8 mouse cellular contexts compared by ENCODE assay signal in genomic region chr14:8242388-8242920, GRCm38 (mm10). TPM values are rescaled to one million over a fixed set of nuclear protein-coding genes. Genes with fewer than 3 reads are reported as not detected.
DNase-seq lines count a peak whose midpoint lies in the region; ATAC-seq and TF ChIP-seq lines count a peak whose summit lies in the region.

No protein-coding gene starts in this region.

- H3K27me3 ChIP-seq in lung, embryonic 16.5 days (ENCODE audit: control insufficient read depth, insufficient read depth, low read depth, low read length): no peaks in the 10 kb centered on the region
- no peaks in the 10 kb centered on the region for H3K27me3 ChIP-seq in stomach, embryonic 14.5 days (ENCODE audit: control insufficient read depth, insufficient read depth, low read length)

- ATAC-seq in lung, embryonic 16.5 days (ENCODE audit: low read depth): peak; percentile 54; the same call in 1 of the 2 replicates
- peak; percentile 56; the same call in 1 of the 2 replicates for ATAC-seq in stomach, embryonic 14.5 days (ENCODE audit: insufficient number of reproducible peaks, insufficient read depth, low FRiP score, low read depth)

- no peak overlapping the region for H3K27ac ChIP-seq in left cerebral cortex, adult 2 months
- H3K27ac ChIP-seq in lung, embryonic 16.5 days (ENCODE audit: low read length): no peak overlapping the region
- no peak overlapping the region for H3K27ac ChIP-seq in stomach, embryonic 14.5 days (ENCODE audit: low read length)

- DNase-seq in left cerebral cortex, adult 2 months (ENCODE audit: extremely low spot score in 1 of 2, low spot score in 2 of 2): peak; percentile 41 to 48
- DNase-seq in left cerebral cortex, adult 8-10 months (ENCODE audit: low spot score in 2 of 2): no peak
- peak; percentile 59 to 69 for DNase-seq in cerebellum, postnatal 14 days
- DNase-seq in frontal cortex, postnatal 36 days (ENCODE audit: low spot score in 2 of 2): peak; percentile 27 to 54
- DNase-seq in kidney, postnatal 10 days: peak; percentile 62
- DNase-seq in urinary bladder, postnatal 14 days (ENCODE audit: low spot score): no peak

- no peaks in the 10 kb centered on the region for H3K4me1 ChIP-seq in lung, embryonic 16.5 days (replicated peaks; ENCODE audit: control insufficient read depth, insufficient read depth, low read length)
- H3K4me1 ChIP-seq in stomach, embryonic 14.5 days (ENCODE audit: control insufficient read depth, insufficient read depth, low read length): 0 out of 2 replicates have a peak, but pooled peaks cover 3% of the 10 kb centered on the region

- intact Hi-C loops in left cerebral cortex, adult 2 months (cut with DNase I): loop anchor here (1.0 kb wide), 1 partner anchor 104 kb away; no protein-coding TSS in a partner anchor

- no peaks in the 10 kb centered on the region for H3K9me3 ChIP-seq in lung, embryonic 16.5 days (ENCODE audit: control insufficient read depth, low read length)
- no peaks in the 10 kb centered on the region for H3K9me3 ChIP-seq in stomach, embryonic 14.5 days (ENCODE audit: control insufficient read depth, low read depth, low read length)

- 52% methylated on average over 5 of the region's 5 CpGs for WGBS in lung, embryonic 16.5 days
- WGBS in stomach, embryonic 14.5 days: 54% methylated on average over 5 of the region's 5 CpGs

- H3K4me2 ChIP-seq in lung, embryonic 16.5 days (ENCODE audit: low read depth, low read length): no peak overlapping the region
- no peak overlapping the region for H3K4me2 ChIP-seq in stomach, embryonic 14.5 days (replicated peaks; ENCODE audit: low read depth, low read length)

- peak; percentile 51 for TF ChIP-seq CTCF in left cerebral cortex, adult 2 months (IDR thresholded peaks at IDR 0.05)

- no peak overlapping the region for H3K9ac ChIP-seq in lung, embryonic 16.5 days (ENCODE audit: low read length)
- H3K9ac ChIP-seq in stomach, embryonic 14.5 days (replicated peaks; ENCODE audit: low read depth, low read length): no peak overlapping the region

- H3K36me3 ChIP-seq in lung, embryonic 16.5 days (ENCODE audit: control insufficient read depth, insufficient read depth, low read length): no peaks in the 10 kb centered on the region
- no peaks in the 10 kb centered on the region for H3K36me3 ChIP-seq in stomach, embryonic 14.5 days (ENCODE audit: control insufficient read depth, insufficient read depth, low read length)

- H3K4me3 ChIP-seq in left cerebral cortex, adult 2 months: no peak overlapping the region
- H3K4me3 ChIP-seq in lung, embryonic 16.5 days (ENCODE audit: low read length): no peak overlapping the region
- H3K4me3 ChIP-seq in stomach, embryonic 14.5 days (ENCODE audit: low read depth, low read length): no peak overlapping the region

RNA-seq across cellular contexts. Expression of gene Acox2, which starts 16.7 kb away (rescaled TPM):
- total RNA-seq in left cerebral cortex, adult 2 months (2021): under 1 TPM in 1 of 2 experiments, not detected in 1; 0.36 TPM
- total RNA-seq in left cerebral cortex, adult 8-10 months (2022): 1 to 10 TPM in 1 of 4 experiments, under 1 TPM in 1, not detected in 2; 0.84 to 1.4 TPM
- polyA plus RNA-seq in lung, embryonic 16.5 days (2015; fragmentation: Nextera tagmentation; extraction: Ambion mirVana): 1.3 and 4.4 TPM in 2 replicates
- polyA plus RNA-seq in stomach, embryonic 14.5 days (2014; fragmentation: Nextera tagmentation; extraction: Ambion mirVana): 0.34 TPM in 1 of 2 replicates, not detected in the other

RNA-seq across cellular contexts. Expression of gene Kctd6, which starts 28.5 kb away (rescaled TPM):
- total RNA-seq in left cerebral cortex, adult 2 months (2021): 10 to 100 TPM; 41.5 to 42.1 TPM
- 10 to 100 TPM; 34.4 to 40.6 (median 39.0) TPM for total RNA-seq in left cerebral cortex, adult 8-10 months (2022)
- 3.0 and 3.2 TPM in 2 replicates for polyA plus RNA-seq in lung, embryonic 16.5 days (2015; fragmentation: Nextera tagmentation; extraction: Ambion mirVana)
- polyA plus RNA-seq in stomach, embryonic 14.5 days (2014; fragmentation: Nextera tagmentation; extraction: Ambion mirVana): 4.8 and 7.1 TPM in 2 replicates

Comparison
In these comparisons a context has a peak if more than half of its experiments do, and no peak if none do; other contexts are left out.
1. DNase-seq: peak in left cerebral cortex, adult 2 months (2 of 2), cerebellum, postnatal 14 days (2 of 2), frontal cortex, postnatal 36 days (2 of 2) and kidney, postnatal 10 days (single experiment); none in left cerebral cortex, adult 8-10 months (0 of 2) and urinary bladder, postnatal 14 days (single experiment).